Mouse (Mus musculus) heart, embryonic 13.5 days (tissue): ENCODE measurements around the gene Tgfb1. TPM values are rescaled to one million over a fixed set of nuclear protein-coding genes. Genes with fewer than 3 reads are reported as not detected.

ENCODE experiments used
- ATAC-seq: fragments of 200-750 bp; cut with Nextera tagmentation; 2 replicates; pipeline ENCODE4 v1.8.0; 2017; ENCODE audit warnings: moderate TSS enrichment; ENCODE audit not compliant: insufficient number of reproducible peaks, low FRiP score, low TSS enrichment; ENCODE audit errors: extremely low read depth
- H3K27ac ChIP-seq: fragments of 300-500 bp; sonication (generic); replicated peaks from 2 replicates; pipeline ENCODE4 v1.5.1; 2015; ENCODE audit warnings: moderate library complexity, mild to moderate bottlenecking, inconsistent platforms
- H3K27me3 ChIP-seq: fragments of 300-500 bp; sonication (generic); replicated peaks from 2 replicates; pipeline ENCODE4 v1.6.1; 2015; ENCODE audit warnings: mild to moderate bottlenecking, inconsistent platforms
- H3K36me3 ChIP-seq: fragments of 300-500 bp; sonication (generic); 2 replicates; pipeline ENCODE4 v1.6.1; 2015; ENCODE audit warnings: mild to moderate bottlenecking, inconsistent platforms
- H3K4me1 ChIP-seq: fragments of 300-500 bp; sonication (generic); 2 replicates; pipeline ENCODE4 v1.6.1; 2015; ENCODE audit warnings: inconsistent platforms
- H3K4me2 ChIP-seq: fragments of 300-500 bp; sonication (generic); 2 replicates; pipeline ENCODE4 v1.6.1; 2015; ENCODE audit warnings: inconsistent platforms, mild to moderate bottlenecking, moderate library complexity
- H3K4me3 ChIP-seq: fragments of 300-500 bp; sonication (generic); 2 replicates; pipeline ENCODE4 v1.5.1; 2015; ENCODE audit warnings: moderate library complexity, mild to moderate bottlenecking, inconsistent platforms
- H3K9ac ChIP-seq: fragments of 300-500 bp; sonication (generic); 2 replicates; pipeline ENCODE4 v1.6.1; 2015; ENCODE audit warnings: inconsistent platforms, mild to moderate bottlenecking, moderate library complexity
- H3K9me3 ChIP-seq: fragments of 300-500 bp; sonication (generic); 2 replicates; pipeline ENCODE4 v1.6.1; 2016; ENCODE audit warnings: inconsistent platforms
- WGBS: fragments of 180-500 bp; shearing (Covaris S2); methylation state at CpG from one replicate; pipeline ENCODE4 v1.1.7; 2015; ENCODE audit warnings: mixed read lengths; 5-methylcytosine and 5-hydroxymethylcytosine counted together
- polyA plus RNA-seq: library from polyadenylated mRNA; unstranded; fragments of >200 nt; fragmentation: Nextera tagmentation; extraction: Ambion mirVana; gene quantifications from 2 replicates; pipeline ENCODE4 v1.2.1, GENCODE M21; 2015

The Tgfb1 gene
- polyA plus RNA-seq: 4.3 TPM in 2 replicates

- peaks cover 15% of the 10 kb centered on the region for H3K36me3 ChIP-seq
- peak within 1 kb of the TSS; percentile 88 for H3K9ac ChIP-seq
- peak; percentile 39 for ATAC-seq
- H3K4me2 ChIP-seq: peak within 1 kb of the TSS; percentile 88
- H3K4me3 ChIP-seq: peak within 1 kb of the TSS; percentile 67
- H3K27me3 ChIP-seq: peaks cover 29% of the 10 kb centered on the region
- WGBS: 1% methylated on average over 54 of the region's 69 CpGs
- peaks cover 45% of the 10 kb centered on the region for H3K4me1 ChIP-seq
- no peaks in the 10 kb centered on the region for H3K9me3 ChIP-seq
- H3K27ac ChIP-seq: peak within 1 kb of the TSS; percentile 87
Observed at GRCm38 (mm10) chr7:25686680-25687531, at the start of gene Tgfb1. Gene Tgfb1 (plus strand): TSS chr7:25687002.

- H3K9me3 ChIP-seq: no peaks in the 10 kb centered on the region
- H3K4me3 ChIP-seq: no peak overlapping the region
- H3K9ac ChIP-seq: no peak overlapping the region
- H3K27me3 ChIP-seq: no peaks in the 10 kb centered on the region
- peaks cover 46% of the 10 kb centered on the region for H3K36me3 ChIP-seq
- no peak for ATAC-seq
- 72% methylated on average over 5 of the region's 5 CpGs for WGBS
- peaks cover 15% of the 10 kb centered on the region for H3K4me1 ChIP-seq
- H3K27ac ChIP-seq: no peak overlapping the region
- H3K4me2 ChIP-seq: no peak overlapping the region
Observed at GRCm38 (mm10) chr7:25637099-25637498, 49.7 kb upstream of the Tgfb1 start.

- H3K9ac ChIP-seq: no peak overlapping the region
- no peak overlapping the region for H3K4me2 ChIP-seq
- no peak overlapping the region for H3K27ac ChIP-seq
- no peak overlapping the region for H3K4me3 ChIP-seq
- H3K4me1 ChIP-seq: peaks cover 22% of the 10 kb centered on the region
- H3K9me3 ChIP-seq: no peaks in the 10 kb centered on the region
- no peaks in the 10 kb centered on the region for H3K27me3 ChIP-seq
- peaks cover 31% of the 10 kb centered on the region for H3K36me3 ChIP-seq
- WGBS: 87% methylated on average over 4 of the region's 4 CpGs
- ATAC-seq: no peak
Observed at GRCm38 (mm10) chr7:25639754-25640153, 47.0 kb upstream of the Tgfb1 start.

- Histone ChIP-seq H3K4me2 (no peak overlapping the region), H3K27me3 (no peaks in the 10 kb centered on the region), H3K36me3 (peaks cover 9% of the 10 kb centered on the region), H3K9me3 (no peaks in the 10 kb centered on the region), H3K9ac (0 out of 2 replicates have a peak overlapping the region, but pooled peaks have one; percentile 7), H3K4me1 (peaks cover 14% of the 10 kb centered on the region), H3K27ac (no peak overlapping the region), H3K4me3 (no peak overlapping the region)
- 60% methylated on average over 10 of the region's 10 CpGs for WGBS
- ATAC-seq: no peak
Observed at GRCm38 (mm10) chr7:25644136-25644535, 42.7 kb upstream of the Tgfb1 start.

GRCm38 (mm10) chr7:25644631-25645030 is 42.2 kb upstream of the Tgfb1 start:
- Histone ChIP-seq H3K9me3 (no peaks in the 10 kb centered on the region), H3K27me3 (no peaks in the 10 kb centered on the region), H3K27ac (no peak overlapping the region), H3K36me3 (peaks cover 6% of the 10 kb centered on the region), H3K4me1 (0 out of 2 replicates have a peak, but pooled peaks cover 12% of the 10 kb centered on the region), H3K4me3 (no peak overlapping the region), H3K4me2 (no peak overlapping the region), H3K9ac (0 out of 2 replicates have a peak overlapping the region, but pooled peaks have one; percentile 7)
- 62% methylated on average over 4 of the region's 4 CpGs for WGBS
- ATAC-seq: no peak

GRCm38 (mm10) chr7:25645074-25645473 is 41.7 kb upstream of the Tgfb1 start:
- 57% methylated on average over 14 of the region's 14 CpGs for WGBS
- Histone ChIP-seq H3K4me3 (no peak overlapping the region), H3K9ac (no peak overlapping the region), H3K4me2 (no peak overlapping the region), H3K4me1 (0 out of 2 replicates have a peak, but pooled peaks cover 12% of the 10 kb centered on the region), H3K36me3 (peaks cover 5% of the 10 kb centered on the region), H3K27ac (no peak overlapping the region), H3K27me3 (no peaks in the 10 kb centered on the region), H3K9me3 (no peaks in the 10 kb centered on the region)
- ATAC-seq: no peak

- Histone ChIP-seq H3K4me1 (0 out of 2 replicates have a peak, but pooled peaks cover 12% of the 10 kb centered on the region), H3K4me2 (no peak overlapping the region), H3K9me3 (no peaks in the 10 kb centered on the region), H3K27ac (no peak overlapping the region), H3K9ac (0 out of 2 replicates have a peak overlapping the region, but pooled peaks have one; percentile 28), H3K27me3 (no peaks in the 10 kb centered on the region), H3K4me3 (no peak overlapping the region), H3K36me3 (no peaks in the 10 kb centered on the region)
- no peak for ATAC-seq
- 51% methylated on average over 5 of the region's 5 CpGs for WGBS
Observed at GRCm38 (mm10) chr7:25647574-25648123, 39.2 kb upstream of the Tgfb1 start.

GRCm38 (mm10) chr7:25649839-25650238 is 37.0 kb upstream of the Tgfb1 start:
- H3K9ac ChIP-seq: no peak overlapping the region
- H3K27ac ChIP-seq: no peak overlapping the region
- H3K4me3 ChIP-seq: no peak overlapping the region
- H3K9me3 ChIP-seq: no peaks in the 10 kb centered on the region
- 0 out of 2 replicates have a peak, but pooled peaks cover 2% of the 10 kb centered on the region for H3K4me1 ChIP-seq
- H3K36me3 ChIP-seq: no peaks in the 10 kb centered on the region
- no peak for ATAC-seq
- no peaks in the 10 kb centered on the region for H3K27me3 ChIP-seq
- H3K4me2 ChIP-seq: no peak overlapping the region
- 55% methylated on average over 5 of the region's 5 CpGs for WGBS

GRCm38 (mm10) chr7:25651281-25651680 is 35.5 kb upstream of the Tgfb1 start:
- no peaks in the 10 kb centered on the region for H3K4me1 ChIP-seq
- ATAC-seq: no peak

GRCm38 (mm10) chr7:25652244-25652759 is 34.5 kb upstream of the Tgfb1 start:
- WGBS: 77% methylated on average over 12 of the region's 12 CpGs
- Histone ChIP-seq H3K4me2 (no peak overlapping the region), H3K27me3 (no peaks in the 10 kb centered on the region), H3K9ac (no peak overlapping the region), H3K4me3 (no peak overlapping the region), H3K9me3 (no peaks in the 10 kb centered on the region), H3K4me1 (peaks cover 4% of the 10 kb centered on the region), H3K27ac (no peak overlapping the region), H3K36me3 (no peaks in the 10 kb centered on the region)
- ATAC-seq: no peak

More at GRCm38 (mm10) chr7:25651281-25651680, 35.5 kb upstream of the Tgfb1 start:
- Histone ChIP-seq H3K27ac (no peak overlapping the region), H3K4me2 (no peak overlapping the region), H3K9me3 (no peaks in the 10 kb centered on the region), H3K27me3 (no peaks in the 10 kb centered on the region), H3K9ac (no peak overlapping the region), H3K36me3 (no peaks in the 10 kb centered on the region), H3K4me3 (no peak overlapping the region)
- WGBS: 82% methylated on average over 8 of the region's 8 CpGs

GRCm38 (mm10) chr7:25655601-25656428 is 31.0 kb upstream of the Tgfb1 start:
- no peak overlapping the region for H3K27ac ChIP-seq
- no peaks in the 10 kb centered on the region for H3K36me3 ChIP-seq
- no peaks in the 10 kb centered on the region for H3K9me3 ChIP-seq
- no peaks in the 10 kb centered on the region for H3K27me3 ChIP-seq
- no peak for ATAC-seq
- no peak overlapping the region for H3K4me3 ChIP-seq
- no peak overlapping the region for H3K9ac ChIP-seq
- H3K4me1 ChIP-seq: peaks cover 23% of the 10 kb centered on the region
- H3K4me2 ChIP-seq: no peak overlapping the region
- 70% methylated on average over 11 of the region's 11 CpGs for WGBS
